Mouse (Mus musculus) telencephalon, adult 2 months (tissue): ENCODE data around the gene Cutc.
A peak's percentile ranks its signal among the peaks of the same experiment; 100 is the strongest.

Source experiments
- DNase-seq: peaks from one replicate; pipeline ENCODE4 v3.0.0-alpha.2; 2011; ENCODE audit warnings: low read depth, low spot score

Cutc gene

DNA sequence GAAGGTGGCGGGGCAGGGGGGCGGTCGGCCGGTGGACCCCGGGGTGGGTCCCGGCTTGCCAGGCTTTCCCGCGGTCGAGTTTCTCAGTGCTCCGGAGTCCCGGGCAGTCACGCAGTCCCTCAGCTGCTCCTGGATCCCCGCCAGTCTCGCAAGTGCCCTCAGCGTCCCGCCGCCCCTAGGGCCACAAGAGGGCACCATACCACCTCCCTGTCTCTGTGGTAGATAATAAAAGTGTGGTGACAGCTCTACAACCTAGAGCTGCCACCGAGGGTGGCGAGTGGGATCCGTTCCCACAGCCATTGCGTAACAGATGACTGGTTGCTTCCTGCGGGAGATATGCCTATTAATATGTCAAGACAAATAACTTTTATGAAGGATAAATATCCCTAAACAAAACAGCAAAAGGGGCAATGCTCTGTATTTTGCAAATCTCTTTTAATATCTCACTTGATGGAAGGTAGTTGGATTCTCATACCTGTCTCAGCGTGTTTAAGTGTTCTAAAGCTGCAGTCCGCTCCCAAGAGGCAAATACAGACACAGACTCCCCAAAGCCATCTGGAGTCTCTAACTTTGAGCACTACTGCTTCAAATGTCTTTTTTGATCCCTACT lies 535 bp downstream of the Cutc start:
- DNase-seq: peak; percentile 77

DNA sequence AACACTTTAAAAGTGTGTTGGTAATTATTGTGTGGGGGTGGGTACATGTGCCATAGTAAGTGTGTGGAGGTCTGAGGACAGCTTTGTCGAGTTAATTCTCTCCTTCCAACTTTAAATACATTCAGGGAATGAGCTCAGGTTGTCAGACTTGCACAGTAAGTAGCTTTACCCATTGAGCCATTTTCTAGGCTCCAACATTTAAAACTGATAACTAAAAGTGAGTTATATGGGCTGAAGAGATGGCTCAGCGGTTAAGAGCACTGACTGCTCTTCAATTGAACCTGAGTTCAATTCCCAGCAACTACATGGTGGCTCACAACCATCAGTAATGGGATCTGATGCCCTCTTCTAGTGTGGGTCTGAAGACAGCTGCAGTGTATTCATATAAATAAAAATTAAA lies 1.4 kb downstream of the Cutc start:
- DNase-seq: no peak

DNA sequence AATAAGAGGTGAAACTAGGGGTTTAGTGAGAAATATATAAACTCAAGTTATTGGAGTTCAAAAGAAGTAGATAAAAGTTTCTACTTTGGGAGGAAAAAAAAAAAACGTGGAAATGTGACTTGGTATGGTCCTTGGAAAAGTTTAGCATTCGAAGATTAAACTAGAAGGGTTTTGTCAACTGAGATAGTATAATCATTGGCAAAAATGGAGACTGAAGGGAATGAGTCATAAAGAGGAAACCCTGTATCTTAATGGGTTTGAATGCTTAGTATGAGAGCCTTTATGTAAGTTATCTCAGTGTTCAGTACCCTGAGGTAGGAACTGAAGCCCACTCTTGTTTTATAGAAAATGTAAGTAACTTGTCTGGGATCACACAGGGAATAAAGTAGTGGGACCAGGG lies 2.1 kb downstream of the Cutc start:
- DNase-seq: no peak

DNA sequence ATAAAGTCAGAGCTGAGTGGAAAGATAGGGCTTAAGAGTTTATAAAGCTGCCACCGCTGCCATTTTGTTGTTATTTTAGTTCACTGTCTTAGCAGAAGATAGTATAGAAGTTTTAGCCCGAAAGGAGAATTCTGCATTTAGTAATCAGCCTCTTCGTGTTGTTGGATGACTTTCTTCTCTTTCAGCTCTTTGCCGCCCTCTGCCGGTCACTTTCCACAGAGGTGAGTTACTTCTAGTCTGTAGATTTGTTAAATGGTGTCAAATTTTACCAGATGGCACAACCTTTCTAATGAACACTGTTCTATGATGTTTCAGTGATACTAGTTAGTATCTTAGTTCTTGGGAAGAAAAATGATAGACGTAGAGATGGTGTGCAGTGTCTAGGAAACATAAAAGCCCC lies 7.7 kb downstream of the Cutc start:
- DNase-seq: no peak

DNA sequence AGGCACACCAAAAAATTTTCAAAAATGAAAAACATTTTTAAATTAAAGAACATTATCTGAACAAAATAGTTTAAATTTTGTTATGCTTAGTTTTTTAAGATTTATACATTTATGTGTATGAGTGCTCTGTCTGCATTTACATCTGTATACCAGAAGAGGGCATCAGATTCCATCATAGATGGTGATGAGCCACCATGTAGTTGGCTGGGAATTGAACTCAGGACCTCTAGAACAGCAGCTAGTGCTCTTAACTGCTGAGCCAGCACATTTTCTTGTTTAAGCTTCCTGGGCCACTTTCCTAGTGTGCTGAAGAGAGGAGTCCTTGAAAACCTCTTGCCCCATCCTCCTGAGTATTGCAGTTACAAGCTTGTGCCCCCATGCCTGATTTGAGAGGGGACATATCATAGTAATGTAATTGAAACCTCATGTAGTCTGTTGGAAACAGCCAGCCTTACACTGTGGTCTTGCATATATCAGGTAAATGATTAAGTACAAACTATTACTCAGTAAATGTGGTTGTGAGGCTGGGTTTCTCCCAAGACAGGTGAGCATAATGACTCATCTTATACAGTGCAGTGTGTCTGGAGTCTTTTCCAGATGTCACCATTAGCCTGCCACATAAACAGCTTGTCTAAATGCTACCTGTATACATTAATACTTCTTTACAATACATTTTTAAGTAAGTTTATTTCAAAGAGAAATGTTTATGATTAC lies 8.9 kb downstream of the Cutc start:
- no peak for DNase-seq

DNA sequence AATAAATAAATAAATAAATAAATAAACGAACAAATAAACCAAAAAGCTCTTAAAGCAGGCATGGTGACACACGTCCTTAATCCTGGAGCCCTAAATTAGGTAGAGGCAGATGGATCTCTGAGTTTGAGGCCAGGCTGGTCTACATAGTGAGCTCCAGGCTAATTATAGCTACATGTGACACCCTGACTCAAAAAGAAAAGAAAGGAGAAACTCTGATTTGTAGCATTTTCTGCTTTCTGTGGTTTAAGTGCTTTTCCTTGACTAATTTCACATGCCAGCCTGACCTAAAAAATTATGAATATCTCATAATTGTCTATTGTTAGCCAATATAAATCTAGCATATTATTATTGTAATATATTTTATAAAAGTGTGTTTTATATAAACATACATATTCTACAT lies 9.6 kb downstream of the Cutc start:
- no peak for DNase-seq

DNA sequence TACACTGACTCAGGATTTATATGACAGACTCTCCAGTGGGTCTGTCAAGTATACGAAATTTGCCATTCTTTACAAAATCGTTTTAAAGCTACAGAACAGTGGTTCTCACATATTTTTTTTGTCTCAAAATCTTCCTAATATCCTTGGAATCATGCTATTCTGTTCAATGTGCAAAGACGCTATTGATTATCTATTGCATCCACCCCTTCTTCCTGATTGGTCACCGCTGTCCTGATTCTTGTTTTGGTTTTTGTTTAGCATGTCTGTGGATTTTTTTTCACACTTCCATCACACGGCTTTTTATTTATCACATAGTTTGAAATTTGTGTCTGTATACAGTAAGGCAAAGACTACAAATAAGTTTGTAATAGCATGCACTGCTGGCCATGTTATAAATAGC lies 13.7 kb downstream of the Cutc start:
- DNase-seq: no peak

DNA sequence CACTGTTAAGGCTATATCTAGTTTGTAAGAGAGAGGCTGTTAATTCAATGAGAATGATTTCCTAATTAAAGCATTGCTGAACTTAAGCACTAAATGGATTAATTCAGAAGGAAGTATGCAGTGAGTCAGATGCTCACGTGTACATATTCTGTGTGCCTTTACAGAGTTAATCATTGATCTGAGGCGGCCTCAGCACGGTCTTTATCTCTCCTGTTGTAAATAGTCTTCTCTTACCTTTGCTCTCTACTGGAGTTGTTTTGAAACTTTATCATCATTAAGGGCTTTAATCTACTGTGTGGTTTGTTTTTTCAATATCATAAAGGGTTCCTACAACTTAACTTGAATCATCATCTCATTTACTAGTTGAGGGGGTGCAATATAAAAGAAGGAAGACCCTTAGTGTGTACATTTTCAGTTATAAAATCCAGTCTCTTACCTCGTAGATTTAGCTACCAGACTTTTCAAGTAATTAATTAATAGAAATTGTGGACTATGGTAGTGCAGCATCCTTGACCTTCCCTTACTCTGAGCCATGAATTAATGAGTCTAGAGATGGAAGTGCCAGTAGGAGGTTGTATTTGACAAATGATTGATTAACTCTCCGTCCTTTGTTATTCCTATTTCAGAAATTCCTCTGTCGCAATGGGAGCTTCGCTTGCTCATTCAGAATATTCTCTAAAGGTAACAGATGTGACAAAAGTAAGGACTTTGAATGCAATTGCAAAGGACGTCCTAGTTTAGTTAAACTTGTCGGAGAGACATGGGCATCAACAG lies 14.9 kb downstream of the Cutc start:
- no peak for DNase-seq

DNA sequence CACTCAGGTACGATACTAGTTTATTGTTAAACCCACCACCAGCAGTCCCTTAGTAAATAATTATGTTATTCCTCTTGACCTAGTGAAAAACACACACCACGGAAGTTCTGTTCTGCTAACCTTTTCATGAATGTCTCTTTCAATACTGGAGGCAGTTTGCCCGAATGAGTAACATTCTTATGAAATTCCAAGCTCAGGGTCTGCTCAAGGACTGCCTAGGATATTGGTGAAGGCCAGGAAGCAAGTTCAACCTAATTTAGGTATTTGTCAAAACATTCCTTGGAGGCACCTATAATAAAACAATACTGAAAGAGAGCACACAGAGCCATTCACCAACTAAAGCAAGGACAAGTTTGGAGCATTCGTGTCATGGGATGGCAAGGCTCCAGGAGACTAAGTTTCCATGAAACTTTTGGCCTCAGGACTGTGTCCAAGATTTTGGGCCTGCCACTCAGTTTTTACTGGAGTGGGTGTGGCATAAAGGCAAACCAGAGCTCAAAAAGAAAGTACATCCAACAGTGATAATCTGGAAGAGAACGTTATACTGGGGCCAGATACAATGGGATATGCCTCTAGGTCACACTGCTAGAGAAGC lies 16.7 kb downstream of the Cutc start:
- DNase-seq: no peak

DNA sequence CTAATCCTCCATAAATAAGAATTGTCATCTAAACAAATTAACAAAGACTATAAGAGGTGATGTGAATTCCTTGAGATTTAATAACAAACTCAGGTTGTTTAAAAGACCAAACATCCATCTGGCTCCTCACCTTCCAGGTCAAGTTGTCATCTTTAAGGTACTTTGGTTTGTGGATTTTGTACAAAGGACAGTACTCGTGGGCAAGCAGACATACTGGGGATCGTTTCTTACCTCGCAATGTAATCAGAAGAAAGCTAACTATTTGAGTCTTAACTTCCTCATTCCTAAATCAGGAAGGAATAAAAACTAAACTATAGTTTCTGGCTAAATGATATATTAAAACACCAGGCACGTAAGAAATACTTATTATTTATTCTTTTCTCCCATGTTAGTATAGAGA lies 17.8 kb downstream of the Cutc start:
- no peak for DNase-seq

DNA sequence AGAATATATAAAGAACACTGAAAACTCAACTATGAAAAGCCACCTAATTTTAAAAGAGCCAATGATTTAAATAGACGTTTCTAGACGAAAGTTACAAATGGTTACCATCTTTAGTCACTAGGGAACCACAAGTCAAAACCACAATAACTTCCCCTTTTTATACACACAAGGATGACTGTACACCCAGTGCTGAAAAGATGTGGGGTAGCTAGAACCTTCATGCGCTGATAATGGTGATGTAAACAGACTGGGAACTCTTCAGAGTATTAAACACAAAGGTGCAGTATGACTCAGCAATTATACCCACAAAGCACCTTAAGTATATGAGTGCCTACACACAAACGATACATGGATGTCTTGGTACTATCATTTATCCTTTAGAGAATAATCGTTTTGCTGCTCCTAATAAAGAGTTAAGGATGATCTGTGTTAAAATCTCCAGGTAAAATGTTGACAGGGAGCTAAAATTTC lies 18.7 kb downstream of the Cutc start:
- no peak for DNase-seq

DNA sequence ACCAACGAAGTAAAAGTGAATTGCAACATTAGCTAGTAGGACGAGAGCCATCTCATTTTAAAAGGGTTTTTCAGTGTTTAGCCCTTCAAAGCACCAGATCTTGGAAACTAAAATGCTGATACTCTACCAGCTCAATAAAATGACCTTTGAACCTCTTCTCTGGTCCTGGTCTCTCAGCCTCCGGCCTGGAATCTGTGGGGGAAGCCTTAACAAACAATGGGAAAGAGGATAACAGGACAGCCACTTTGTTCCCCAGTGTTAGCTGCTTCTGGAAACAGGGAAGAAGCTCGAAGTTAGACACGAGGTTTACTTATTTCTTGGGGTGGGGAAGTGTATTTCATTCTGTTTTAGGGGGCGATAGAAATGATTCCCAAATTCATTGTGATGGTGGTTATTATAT lies 19.5 kb downstream of the Cutc start:
- DNase-seq: no peak

DNA sequence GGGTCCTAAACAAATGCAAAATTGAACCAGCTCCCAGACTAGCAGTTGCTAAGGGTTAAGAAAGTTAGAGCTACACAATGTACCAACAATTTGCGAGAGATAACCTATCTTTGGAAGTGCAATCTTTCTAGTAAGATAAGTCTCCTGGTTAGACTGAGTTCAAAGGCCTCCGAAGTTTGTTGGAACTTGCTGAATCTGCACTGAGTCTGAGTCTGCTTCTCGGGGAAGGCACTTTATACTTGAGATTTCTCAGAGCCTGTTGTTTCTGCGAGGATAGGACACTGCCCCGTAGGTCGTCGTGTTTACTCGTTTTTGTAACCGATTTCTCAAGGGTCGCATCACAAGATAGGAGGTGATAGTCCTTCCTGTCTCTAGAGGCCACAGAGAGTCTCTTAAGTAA lies 22.6 kb downstream of the Cutc start:
- DNase-seq: no peak

DNA sequence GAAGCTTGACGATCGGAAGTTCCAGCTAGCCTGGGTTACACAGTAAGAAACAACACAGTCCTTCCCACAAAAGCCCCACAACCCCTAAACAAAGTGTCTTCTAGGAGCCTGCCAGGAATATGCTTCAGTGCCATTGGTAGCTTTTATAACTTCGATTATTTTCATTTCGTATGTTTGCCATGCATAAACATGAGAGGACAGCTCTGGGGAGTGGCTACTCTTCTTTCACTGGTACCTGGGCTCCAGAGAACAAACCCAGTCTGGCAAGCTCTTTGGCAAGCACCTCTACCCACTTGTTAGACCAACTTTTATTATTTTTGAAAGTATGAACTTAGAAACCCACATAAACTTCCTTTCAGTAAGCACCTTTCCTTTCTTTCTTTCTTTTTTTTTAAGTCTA lies 23.8 kb downstream of the Cutc start:
- DNase-seq: no peak

DNA sequence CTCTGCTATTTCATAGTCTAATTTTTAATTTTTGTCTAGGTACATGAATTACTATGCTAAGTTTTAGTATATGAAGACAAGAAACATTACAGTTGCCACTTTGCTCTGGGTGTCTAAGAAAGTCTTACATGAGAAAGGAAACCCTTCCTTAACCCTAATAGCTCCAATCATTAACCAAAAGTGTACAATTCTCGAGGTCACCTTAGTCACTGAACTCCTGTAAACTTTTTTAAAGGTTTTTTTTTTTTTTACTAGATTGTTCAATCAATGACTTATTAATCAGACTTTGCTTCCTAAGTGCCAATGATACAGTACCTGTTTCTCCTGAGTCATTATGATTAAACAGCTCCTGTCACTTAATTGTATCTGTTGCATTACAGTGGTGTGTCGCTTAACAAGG lies 24.5 kb downstream of the Cutc start:
- no peak for DNase-seq

DNA sequence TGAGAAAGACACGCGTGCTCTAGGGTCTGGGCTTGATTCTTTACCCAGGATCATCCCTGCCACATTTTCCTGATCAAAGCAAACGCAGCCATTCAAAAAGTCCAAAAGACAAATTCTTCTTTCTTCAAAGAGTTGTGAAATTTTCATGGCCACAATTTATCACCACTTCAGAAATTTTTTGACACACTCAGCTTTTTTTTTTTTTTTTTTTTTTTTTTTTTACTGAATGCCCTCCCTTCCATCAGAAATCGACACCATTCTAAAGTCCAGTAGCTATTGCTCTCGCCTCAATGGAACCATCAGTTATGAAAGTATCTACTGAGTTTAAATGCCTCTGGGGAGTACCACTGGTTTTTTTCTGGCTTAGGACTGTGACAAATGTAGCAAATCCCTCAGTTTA lies 27.6 kb downstream of the Cutc start:
- no peak for DNase-seq

DNA sequence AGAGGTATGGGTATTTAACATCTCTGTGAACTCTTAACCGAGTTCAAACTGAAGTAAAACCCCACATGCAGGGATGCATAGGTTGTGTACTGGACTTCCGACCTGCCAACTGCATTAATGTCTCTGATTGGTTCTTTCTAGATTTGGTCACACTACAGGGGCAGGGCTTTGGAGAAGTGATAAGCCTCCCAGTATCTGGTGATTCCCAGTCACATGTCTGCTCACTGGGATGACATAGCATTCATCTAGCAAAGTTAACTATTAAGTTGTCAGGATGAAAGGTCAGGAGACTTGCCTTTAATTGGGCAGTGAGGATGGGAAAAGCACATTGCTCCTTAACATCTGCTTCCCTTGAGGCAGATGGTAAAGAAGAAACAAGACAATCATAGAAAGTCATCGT lies 29.2 kb downstream of the Cutc start, which contains the start of gene Abcc2:
Gene Abcc2, plus strand, starts transcription at position 213 of the 400 bp plus-strand sequence.
- DNase-seq: no peak

DNA sequence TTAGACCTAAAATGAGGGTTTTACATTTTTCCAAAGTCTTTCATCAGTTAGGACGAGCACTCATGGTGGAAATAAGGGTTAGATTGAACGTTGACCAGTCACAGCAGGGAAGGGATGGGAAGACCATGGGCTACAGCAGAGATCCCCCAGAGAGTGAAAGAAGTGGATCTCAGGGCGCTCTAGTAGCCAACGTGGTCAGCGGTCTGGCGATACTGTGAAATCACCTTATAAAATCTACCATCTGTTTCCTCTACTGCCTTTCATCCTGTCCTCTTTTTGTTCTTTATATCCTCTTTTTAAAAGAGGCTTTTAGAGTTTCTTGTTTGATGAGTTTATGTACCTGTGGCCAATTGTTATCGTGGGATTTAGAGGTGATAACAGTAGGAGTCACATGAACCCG lies 32.0 kb downstream of the Cutc start:
- no peak for DNase-seq

DNA sequence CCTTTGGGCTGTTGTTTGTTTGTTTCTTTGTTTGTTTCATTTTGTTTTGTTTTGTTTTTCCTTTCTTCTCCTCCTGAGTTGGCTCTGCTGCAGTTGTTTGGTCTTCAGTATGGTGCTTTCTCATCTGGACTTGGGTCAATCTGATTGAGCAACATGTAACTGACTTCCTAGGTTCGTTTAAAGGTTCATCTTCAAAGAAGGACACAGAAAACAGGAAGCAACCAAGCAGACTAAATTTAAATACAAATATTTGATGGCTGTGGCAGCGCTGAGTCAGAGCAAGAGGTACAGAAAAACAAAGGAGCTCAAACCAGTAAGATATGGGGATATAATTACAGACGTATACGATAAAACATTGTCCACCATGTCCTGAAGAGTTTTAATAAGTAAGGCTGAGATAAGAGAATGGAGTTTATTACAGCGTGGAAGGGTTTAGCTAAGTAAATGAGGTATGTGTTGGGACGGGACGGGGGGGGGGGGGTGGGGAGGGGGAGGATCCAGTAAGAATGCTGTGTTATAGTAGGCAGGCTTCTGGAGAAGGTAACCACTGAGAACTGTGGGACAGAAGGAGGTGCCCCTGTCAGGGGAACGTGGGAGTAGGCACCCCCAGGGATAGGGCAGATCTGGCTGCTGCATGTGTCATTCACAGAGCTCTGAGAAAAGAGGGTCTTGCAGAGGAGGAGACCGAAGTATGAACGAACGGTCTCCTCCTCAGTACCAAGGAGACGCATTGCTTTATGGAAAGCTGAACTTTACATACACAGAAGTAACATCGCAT lies 33.6 kb downstream of the Cutc start:
- DNase-seq: no peak

DNA sequence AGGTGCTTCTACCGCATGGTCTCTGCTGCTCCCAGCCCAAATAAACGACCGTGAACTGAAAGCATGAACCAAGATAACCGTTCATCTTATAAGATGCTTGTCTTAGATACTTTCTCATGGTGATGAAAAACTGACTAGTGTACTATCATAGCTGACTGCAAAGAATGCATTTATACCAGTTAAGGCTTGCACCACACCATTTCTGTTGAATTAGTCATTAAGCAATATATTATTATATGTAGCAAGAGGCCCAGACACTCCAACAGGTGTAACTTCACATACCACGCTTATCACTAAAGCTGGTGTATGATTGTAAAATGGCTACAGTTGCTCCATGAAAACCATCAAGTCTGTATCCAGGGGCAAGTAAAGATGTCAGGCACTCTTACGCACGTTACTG lies 37.0 kb downstream of the Cutc start:
- no peak for DNase-seq

DNA sequence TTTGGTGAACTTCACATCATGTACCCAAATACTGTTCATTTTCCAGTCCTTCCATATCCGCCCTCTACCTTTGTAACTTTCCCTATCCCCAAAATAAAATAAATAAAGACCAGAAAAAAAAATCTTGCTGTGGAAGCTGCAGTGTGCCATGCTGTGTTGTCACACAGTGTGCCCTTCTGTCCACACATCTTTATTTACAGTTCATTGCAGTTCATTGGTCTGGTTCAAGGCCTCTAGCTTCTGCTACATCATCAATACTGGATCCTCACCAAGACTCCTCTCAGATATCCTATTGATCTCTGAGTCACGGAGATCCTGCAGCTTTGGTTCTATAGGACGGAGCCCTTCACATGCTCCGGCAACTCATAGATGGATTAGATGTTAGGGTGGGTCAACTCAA lies 39.7 kb downstream of the Cutc start:
- DNase-seq: no peak

DNA sequence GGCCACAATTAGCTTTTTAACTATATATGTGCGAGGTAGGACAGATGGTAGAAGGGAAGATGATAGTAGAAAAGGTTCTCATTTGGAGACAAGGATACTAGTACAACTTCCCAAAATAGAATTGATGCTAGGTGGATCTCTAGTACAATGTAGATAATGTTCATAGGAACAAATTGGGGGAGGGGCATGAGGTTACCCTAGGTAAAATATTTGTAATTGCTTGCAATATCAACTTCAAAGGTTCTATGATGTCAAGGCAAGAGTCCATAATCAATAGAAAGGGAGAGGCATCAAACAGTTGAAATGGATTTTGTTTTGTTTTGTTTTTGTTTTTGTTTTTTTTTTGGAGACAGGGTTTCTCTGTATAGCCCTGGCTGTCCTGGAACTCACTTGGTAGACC lies 41.2 kb downstream of the Cutc start:
- DNase-seq: no peak
